Mouse (Mus musculus) gastrocnemius, adult 18-20 months (tissue): ENCODE results near the gene Lefty2. TPM values are rescaled to one million over a fixed set of nuclear protein-coding genes. Genes with fewer than 3 reads are reported as not detected.
"Not testable (repeated sequence)": the region's sequence is repeated elsewhere in the genome, so short reads cannot be mapped to it uniquely, and the experiment has no call there.

ENCODE experiments used
- DNase-seq: peaks from one replicate; pipeline ENCODE4 v3.0.0; 2021; ENCODE audit warnings: low spot score
- total RNA-seq, 2 experiments: library from RNA; stranded (reverse); gene quantifications; 2 replicates each; pipeline ENCODE4 v1.2.3; 2021

Lefty2 gene
- total RNA-seq, 2 experiments from 2014 or later = not detected

- not testable (repeated sequence) for DNase-seq
These were observed 1.4 kb downstream of the Lefty2 start for GRCm38 (mm10) chr1:180894088-180894987.

- peak; percentile 58 for DNase-seq
These were observed 8.2 kb downstream of the Lefty2 start for GRCm38 (mm10) chr1:180901107-180901506.

GRCm38 (mm10) chr1:180902915-180903314 lies 10.0 kb downstream of the Lefty2 start:
- DNase-seq = no peak

- DNase-seq = no peak
These were observed 10.7 kb downstream of the Lefty2 start for GRCm38 (mm10) chr1:180903666-180904038.

- peak; percentile 94 for DNase-seq
These were observed 11.3 kb downstream of the Lefty2 start, which contains the start of gene Pycr2 for GRCm38 (mm10) chr1:180904039-180904814. Gene Pycr2 (plus strand): TSS chr1:180904293.

- DNase-seq = no peak
These were observed 11.8 kb downstream of the Lefty2 start for GRCm38 (mm10) chr1:180904815-180905080.

- no peak for DNase-seq
These were observed 12.4 kb downstream of the Lefty2 start for GRCm38 (mm10) chr1:180905307-180905706.

GRCm38 (mm10) chr1:180905876-180906275 lies 13.0 kb downstream of the Lefty2 start:
- no peak for DNase-seq

GRCm38 (mm10) chr1:180906461-180907147 lies 13.7 kb downstream of the Lefty2 start:
- DNase-seq = no peak

GRCm38 (mm10) chr1:180911138-180911537 lies 18.2 kb downstream of the Lefty2 start:
- DNase-seq = no peak

GRCm38 (mm10) chr1:180911653-180912287 lies 18.9 kb downstream of the Lefty2 start:
- DNase-seq = no peak

GRCm38 (mm10) chr1:180912792-180913191 lies 19.9 kb downstream of the Lefty2 start:
- DNase-seq = no peak

- DNase-seq = no peak
These were observed 20.9 kb downstream of the Lefty2 start for GRCm38 (mm10) chr1:180913797-180914196.

- DNase-seq = no peak
These were observed 23.5 kb downstream of the Lefty2 start for GRCm38 (mm10) chr1:180916425-180916824.

GRCm38 (mm10) chr1:180917053-180917452 lies 24.1 kb downstream of the Lefty2 start:
- DNase-seq = no peak

- no peak for DNase-seq
These were observed 26.8 kb downstream of the Lefty2 start for GRCm38 (mm10) chr1:180919686-180920085.

- DNase-seq = no peak
These were observed 29.6 kb downstream of the Lefty2 start for GRCm38 (mm10) chr1:180922273-180923048.

GRCm38 (mm10) chr1:180924737-180925136 lies 31.8 kb downstream of the Lefty2 start:
- no peak for DNase-seq

- no peak for DNase-seq
These were observed 33.4 kb downstream of the Lefty2 start for GRCm38 (mm10) chr1:180926286-180926685.

GRCm38 (mm10) chr1:180929599-180929998 lies 36.7 kb downstream of the Lefty2 start:
- no peak for DNase-seq

- no peak for DNase-seq
These were observed 38.2 kb downstream of the Lefty2 start for GRCm38 (mm10) chr1:180931106-180931505.
